Mouse (Mus musculus) embryonic facial prominence, embryonic 10.5 days (tissue): ENCODE data around the gene Icmt. TPM values are rescaled to one million over a fixed set of nuclear protein-coding genes. Genes with fewer than 3 reads are reported as not detected.
A peak's percentile ranks its signal among the peaks of the same experiment; 100 is the strongest.

Experiments
- DNase-seq: peaks from one replicate; pipeline ENCODE4 v3.0.0-alpha.2; 2017; ENCODE audit warnings: low spot score
- H3K27ac ChIP-seq: fragments of 300-500 bp; sonication (generic); replicated peaks from 2 replicates; pipeline ENCODE4 v1.5.1; 2016; ENCODE audit warnings: mild to moderate bottlenecking
- H3K27me3 ChIP-seq: fragments of 300-500 bp; sonication (generic); replicated peaks from 2 replicates; pipeline ENCODE4 v1.6.1; 2016; ENCODE audit warnings: low read depth, mild to moderate bottlenecking; ENCODE audit not compliant: poor library complexity, severe bottlenecking
- H3K36me3 ChIP-seq: fragments of 300-500 bp; sonication (generic); replicated peaks from 2 replicates; pipeline ENCODE4 v1.6.1; 2016; ENCODE audit warnings: mild to moderate bottlenecking, moderate library complexity
- H3K4me1 ChIP-seq: fragments of 300-500 bp; sonication (generic); 2 replicates; pipeline ENCODE4 v1.6.1; 2016
- H3K4me3 ChIP-seq: fragments of 300-500 bp; sonication (generic); 2 replicates; pipeline ENCODE4 v1.5.1; 2016; ENCODE audit warnings: mild to moderate bottlenecking, moderate library complexity
- H3K9me3 ChIP-seq: fragments of 300-500 bp; sonication (generic); 2 replicates; pipeline ENCODE4 v1.6.1; 2016; ENCODE audit warnings: mild to moderate bottlenecking
- WGBS: fragments of 180-500 bp; shearing (Covaris S2); methylation state at CpG from one replicate; pipeline ENCODE4 v1.1.7; 2016; 5-methylcytosine and 5-hydroxymethylcytosine counted together
- polyA plus RNA-seq: library from polyadenylated mRNA; unstranded; fragments of >200 nt; fragmentation: Nextera tagmentation; extraction: Ambion mirVana; gene quantifications from 2 replicates; pipeline ENCODE4 v1.2.1, GENCODE M21; 2016

The Icmt gene
- polyA plus RNA-seq, 1 experiment from 2014 or later, result 30.2 TPM

- under 1% methylated on average over 29 of the region's 29 CpGs for WGBS
- DNase-seq, result peak; percentile 58
- H3K27ac ChIP-seq, result no peak overlapping the region
Measured at GRCm38 (mm10) chr4:152313211-152313632, 16.2 kb downstream of the Icmt start.

GRCm38 (mm10) chr4:152313934-152314333 lies 16.9 kb downstream of the Icmt start:
- Histone ChIP-seq H3K4me1 (peaks cover 46% of the 10 kb centered on the region), H3K27ac (no peak overlapping the region), H3K27me3 (peaks cover 100% of the 10 kb centered on the region), H3K4me3 (peak overlapping the region; percentile 54), H3K9me3 (no peaks in the 10 kb centered on the region), H3K36me3 (peaks cover 3% of the 10 kb centered on the region)
- DNase-seq, result peak; percentile 58

More at GRCm38 (mm10) chr4:152313211-152313632, 16.2 kb downstream of the Icmt start:
- H3K27me3 ChIP-seq, result peaks cover 96% of the 10 kb centered on the region
- peaks cover 8% of the 10 kb centered on the region for H3K36me3 ChIP-seq
- peaks cover 39% of the 10 kb centered on the region for H3K4me1 ChIP-seq
- peak overlapping the region; percentile 54 for H3K4me3 ChIP-seq
- H3K9me3 ChIP-seq, result no peaks in the 10 kb centered on the region

- WGBS, result 1% methylated on average over 43 of the region's 43 CpGs
- Histone ChIP-seq H3K27ac (no peak overlapping the region), H3K4me3 (peak overlapping the region; percentile 48), H3K36me3 (no peaks in the 10 kb centered on the region), H3K27me3 (peaks cover 89% of the 10 kb centered on the region), H3K4me1 (peaks cover 47% of the 10 kb centered on the region), H3K9me3 (no peaks in the 10 kb centered on the region)
- DNase-seq, result peak; percentile 45
Measured at GRCm38 (mm10) chr4:152315498-152316213, 18.6 kb downstream of the Icmt start.

GRCm38 (mm10) chr4:152317631-152318033 lies 20.6 kb downstream of the Icmt start:
- H3K36me3 ChIP-seq, result no peaks in the 10 kb centered on the region
- H3K4me1 ChIP-seq, result peaks cover 43% of the 10 kb centered on the region
- no peak overlapping the region for H3K27ac ChIP-seq
- H3K9me3 ChIP-seq, result no peaks in the 10 kb centered on the region
- DNase-seq, result no peak
- WGBS, result 81% methylated on average over 6 of the region's 6 CpGs
- H3K27me3 ChIP-seq, result peaks cover 76% of the 10 kb centered on the region
- H3K4me3 ChIP-seq, result no peak overlapping the region

GRCm38 (mm10) chr4:152318517-152319234 lies 21.6 kb downstream of the Icmt start, which contains the start of gene Rnf207:
Gene Rnf207 (minus strand): TSS chr4:152318993.
- no peak within 1 kb of the TSS for H3K27ac ChIP-seq
- DNase-seq, result peak; percentile 66

GRCm38 (mm10) chr4:152321464-152321863 lies 24.4 kb downstream of the Icmt start:
- H3K27ac ChIP-seq, result no peak overlapping the region
- H3K4me1 ChIP-seq, result peaks cover 19% of the 10 kb centered on the region
- H3K36me3 ChIP-seq, result no peaks in the 10 kb centered on the region
- peaks cover 38% of the 10 kb centered on the region for H3K27me3 ChIP-seq
- WGBS, result 53% methylated on average over 5 of the region's 5 CpGs
- H3K9me3 ChIP-seq, result no peaks in the 10 kb centered on the region
- no peak overlapping the region for H3K4me3 ChIP-seq
- no peak for DNase-seq

More at GRCm38 (mm10) chr4:152318517-152319234, 21.6 kb downstream of the Icmt start, which contains the start of gene Rnf207:
- 4% methylated on average over 26 of the region's 26 CpGs for WGBS
- peaks cover 65% of the 10 kb centered on the region for H3K27me3 ChIP-seq
- no peaks in the 10 kb centered on the region for H3K9me3 ChIP-seq
- H3K4me1 ChIP-seq, result peaks cover 36% of the 10 kb centered on the region
- peak within 1 kb of the TSS; percentile 46 for H3K4me3 ChIP-seq
- no peaks in the 10 kb centered on the region for H3K36me3 ChIP-seq

- DNase-seq, result no peak
- Histone ChIP-seq H3K4me1 (peaks cover 24% of the 10 kb centered on the region), H3K4me3 (peak overlapping the region; percentile 94), H3K36me3 (peaks cover 29% of the 10 kb centered on the region), H3K27me3 (0 out of 2 replicates have a peak, but pooled peaks cover 7% of the 10 kb centered on the region), H3K9me3 (no peaks in the 10 kb centered on the region), H3K27ac (peak overlapping the region; percentile 97)
- 59% methylated on average over 16 of the region's 16 CpGs for WGBS
Measured at GRCm38 (mm10) chr4:152324641-152325562, 27.9 kb downstream of the Icmt start.

- under 1% methylated on average over 70 of the region's 70 CpGs for WGBS
- H3K9me3 ChIP-seq, result no peaks in the 10 kb centered on the region
- 0 out of 2 replicates have a peak, but pooled peaks cover 7% of the 10 kb centered on the region for H3K27me3 ChIP-seq
- peak within 1 kb of the TSS; percentile 94 for H3K4me3 ChIP-seq
- H3K36me3 ChIP-seq, result peaks cover 38% of the 10 kb centered on the region
- DNase-seq, result peak; percentile 95
- H3K27ac ChIP-seq, result peak within 1 kb of the TSS; percentile 97
- H3K4me1 ChIP-seq, result peaks cover 24% of the 10 kb centered on the region
Measured at GRCm38 (mm10) chr4:152325574-152326411, 28.8 kb downstream of the Icmt start, which contains the start of gene Rpl22. Gene Rpl22 (plus strand): TSS chr4:152325742.

GRCm38 (mm10) chr4:152326543-152326942 lies 29.5 kb downstream of the Icmt start:
- H3K36me3 ChIP-seq, result peaks cover 45% of the 10 kb centered on the region
- H3K4me1 ChIP-seq, result peaks cover 20% of the 10 kb centered on the region
- H3K27ac ChIP-seq, result peak overlapping the region; percentile 97
- 0 out of 2 replicates have a peak, but pooled peaks cover 3% of the 10 kb centered on the region for H3K27me3 ChIP-seq
- WGBS, result 2% methylated on average over 11 of the region's 11 CpGs
- no peaks in the 10 kb centered on the region for H3K9me3 ChIP-seq
- DNase-seq, result no peak
- peak overlapping the region; percentile 94 for H3K4me3 ChIP-seq

GRCm38 (mm10) chr4:152328691-152329090 lies 31.7 kb downstream of the Icmt start:
- peak; percentile 68 for DNase-seq
- peaks cover 16% of the 10 kb centered on the region for H3K4me1 ChIP-seq
- peaks cover 67% of the 10 kb centered on the region for H3K36me3 ChIP-seq
- no peak overlapping the region for H3K4me3 ChIP-seq
- no peaks in the 10 kb centered on the region for H3K27me3 ChIP-seq
- H3K9me3 ChIP-seq, result no peaks in the 10 kb centered on the region
- WGBS, result 83% methylated on average over 6 of the region's 6 CpGs
- no peak overlapping the region for H3K27ac ChIP-seq

- H3K27me3 ChIP-seq, result peaks cover 33% of the 10 kb centered on the region
- no peaks in the 10 kb centered on the region for H3K9me3 ChIP-seq
- H3K4me1 ChIP-seq, result 0 out of 2 replicates have a peak, but pooled peaks cover under 1% of the 10 kb centered on the region
- no peak overlapping the region for H3K27ac ChIP-seq
- H3K4me3 ChIP-seq, result no peak overlapping the region
- DNase-seq, result peak; percentile 79
- 46% methylated on average over 2 of the region's 2 CpGs for WGBS
- peaks cover 84% of the 10 kb centered on the region for H3K36me3 ChIP-seq
Measured at GRCm38 (mm10) chr4:152332952-152333351, 35.9 kb downstream of the Icmt start.
